Mouse (Mus musculus) stomach, embryonic 14.5 days (tissue): ENCODE data around the gene Mettl25. TPM values are rescaled to one million over a fixed set of nuclear protein-coding genes. Genes with fewer than 3 reads are reported as not detected.

ENCODE experiments used
- ATAC-seq: fragments of 200-750 bp; cut with Nextera tagmentation; 2 replicates; pipeline ENCODE4 v1.8.0; 2017; ENCODE audit warnings: low read depth, moderate TSS enrichment; ENCODE audit not compliant: insufficient number of reproducible peaks, insufficient read depth, low FRiP score
- H3K27ac ChIP-seq: fragments of 300-500 bp; sonication (generic); 2 replicates; pipeline ENCODE4 v1.5.1; 2014; ENCODE audit warnings: mild to moderate bottlenecking, low read length, moderate library complexity, mixed read lengths
- H3K27me3 ChIP-seq: fragments of 300-500 bp; sonication (generic); 2 replicates; pipeline ENCODE4 v1.6.1; 2014; ENCODE audit warnings: low read length, control low read depth, mixed read lengths; ENCODE audit not compliant: control insufficient read depth, insufficient read depth
- H3K36me3 ChIP-seq: fragments of 300-500 bp; sonication (generic); 2 replicates; pipeline ENCODE4 v1.6.1; 2014; ENCODE audit warnings: mild to moderate bottlenecking, control low read depth, low read length, moderate library complexity, mixed read lengths; ENCODE audit not compliant: control insufficient read depth, insufficient read depth
- H3K4me1 ChIP-seq: fragments of 300-500 bp; sonication (generic); 2 replicates; pipeline ENCODE4 v1.6.1; 2014; ENCODE audit warnings: low read length, control low read depth, mixed read lengths; ENCODE audit not compliant: control insufficient read depth, insufficient read depth
- H3K4me2 ChIP-seq: fragments of 300-500 bp; sonication (generic); replicated peaks from 2 replicates; pipeline ENCODE4 v1.6.1; 2014; ENCODE audit warnings: low read depth, low read length, control low read depth
- H3K4me3 ChIP-seq: fragments of 300-500 bp; sonication (generic); 2 replicates; pipeline ENCODE4 v1.5.1; 2014; ENCODE audit warnings: low read depth, low read length, control low read depth
- H3K9ac ChIP-seq: fragments of 300-500 bp; sonication (generic); replicated peaks from 2 replicates; pipeline ENCODE4 v1.6.1; 2014; ENCODE audit warnings: low read depth, mild to moderate bottlenecking, control low read depth, low read length, moderate library complexity, mixed read lengths
- H3K9me3 ChIP-seq: fragments of 300-500 bp; sonication (generic); 2 replicates; pipeline ENCODE4 v1.6.1; 2016; ENCODE audit warnings: low read depth, low read length, control low read depth; ENCODE audit not compliant: control insufficient read depth
- WGBS: fragments of 180-500 bp; shearing (Covaris S2); extraction: QIAGEN DNeasy Blood & Tissue Kit; methylation state at CpG from one replicate; pipeline ENCODE4 v1.1.7; 2014; 5-methylcytosine and 5-hydroxymethylcytosine counted together
- polyA plus RNA-seq: library from polyadenylated mRNA; unstranded; fragments of >200 nt; fragmentation: Nextera tagmentation; extraction: Ambion mirVana; gene quantifications from 2 replicates; pipeline ENCODE4 v1.2.1, GENCODE M21; 2014

The Mettl25 gene
- polyA plus RNA-seq, 1 experiment from 2014 or later = 16.5 TPM

DNA sequence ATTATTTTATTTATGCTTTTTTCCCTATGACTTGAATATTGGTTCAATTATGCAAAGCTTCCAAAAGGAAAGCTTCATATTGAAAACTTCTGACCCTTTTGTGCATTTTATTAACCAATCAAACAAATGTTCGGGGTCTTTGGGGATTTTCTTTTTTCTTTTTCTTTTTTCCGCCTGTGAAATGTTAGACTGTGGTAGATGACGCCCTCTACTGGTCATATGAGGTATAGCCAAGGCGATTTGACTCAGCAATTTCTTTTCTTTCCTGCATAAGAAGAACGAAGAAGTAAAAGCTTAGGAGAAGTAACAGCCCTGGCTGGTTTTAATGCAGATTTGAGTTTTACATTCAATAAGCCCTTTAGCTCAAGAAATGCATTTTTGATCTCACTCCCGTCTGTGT is 126.3 kb downstream of the Mettl25 start:
- Histone ChIP-seq H3K4me2 (no peak overlapping the region), H3K9me3 (no peaks in the 10 kb centered on the region), H3K4me3 (no peak overlapping the region), H3K27ac (no peak overlapping the region), H3K27me3 (no peaks in the 10 kb centered on the region), H3K9ac (no peak overlapping the region), H3K4me1 (no peaks in the 10 kb centered on the region), H3K36me3 (no peaks in the 10 kb centered on the region)
- no peak for ATAC-seq
- 12% methylated on average over 6 of the region's 6 CpGs for WGBS

DNA sequence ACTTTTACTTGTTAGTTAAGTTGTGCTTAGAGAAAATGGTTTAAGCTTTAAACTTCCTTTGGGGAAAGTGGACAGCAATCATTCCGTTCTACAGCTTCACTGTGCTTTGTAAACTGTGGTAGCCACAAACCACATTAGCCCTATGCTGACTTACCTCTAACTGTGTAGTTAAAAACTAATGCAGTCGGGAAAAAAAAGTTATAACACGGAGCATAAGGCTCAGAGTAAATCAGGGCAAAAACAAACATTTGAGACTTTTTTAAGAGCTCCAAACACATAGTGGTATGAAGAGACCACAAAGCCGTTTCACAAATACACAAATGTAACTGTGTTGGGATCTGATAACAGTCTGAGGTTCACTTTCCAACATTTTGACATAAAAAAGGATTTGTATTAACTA is 126.8 kb downstream of the Mettl25 start:
- Histone ChIP-seq H3K36me3 (no peaks in the 10 kb centered on the region), H3K4me3 (no peak overlapping the region), H3K4me1 (no peaks in the 10 kb centered on the region), H3K9me3 (no peaks in the 10 kb centered on the region), H3K9ac (no peak overlapping the region), H3K27ac (no peak overlapping the region), H3K27me3 (no peaks in the 10 kb centered on the region), H3K4me2 (no peak overlapping the region)
- WGBS = 49% methylated on average over 4 of the region's 4 CpGs
- ATAC-seq = no peak

DNA sequence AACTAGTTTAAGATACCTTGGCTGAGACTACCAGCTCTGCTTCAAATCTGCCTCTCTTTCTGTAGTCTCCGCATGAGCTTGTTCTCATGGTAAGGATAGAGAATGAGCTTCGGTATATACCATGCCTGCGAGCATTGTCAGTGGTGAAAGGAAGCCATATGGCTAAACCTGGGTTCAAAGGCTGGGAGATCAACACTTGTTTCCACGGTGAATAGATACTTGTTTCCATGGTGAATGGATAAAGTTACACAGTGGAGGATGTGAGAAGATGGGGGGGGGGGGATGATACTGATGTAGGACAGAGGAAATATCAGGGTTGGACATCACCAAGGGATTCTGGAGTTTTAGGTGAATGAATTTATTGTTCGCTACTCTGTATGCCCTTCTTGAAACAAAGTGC is 128.0 kb downstream of the Mettl25 start:
- H3K27ac ChIP-seq = no peak overlapping the region
- no peaks in the 10 kb centered on the region for H3K36me3 ChIP-seq
- H3K4me1 ChIP-seq = no peaks in the 10 kb centered on the region
- H3K9me3 ChIP-seq = no peaks in the 10 kb centered on the region
- no peak for ATAC-seq
- no peak overlapping the region for H3K4me3 ChIP-seq
- H3K9ac ChIP-seq = no peak overlapping the region
- 72% methylated on average over 5 of the region's 5 CpGs for WGBS
- no peak overlapping the region for H3K4me2 ChIP-seq
- no peaks in the 10 kb centered on the region for H3K27me3 ChIP-seq

Other genes starting within 250 kb of the Mettl25 start
- 54.4 and 58.0 TPM in 2 replicates for gene Ccdc59, start 313 bp downstream of the Mettl25 start, polyA plus RNA-seq